12 mouse cellular contexts compared by ENCODE assay signal in genomic region chr1:185140317-185140716, GRCm38 (mm10).
"Had no signal": no experiment of that assay in that cellular context is flagged by ENCODE, and none has a peak within 500 bp of the region (broad histone marks: within the 10 kb centered on the region; RNA-seq: fewer than 3 reads in every experiment).

No protein-coding gene starts in this region.

- DNase-seq: kidney, adult 11 months; kidney, adult 9 months; left cerebral cortex, postnatal 4 days; spleen, adult 18-20 months; thymus, postnatal 36 days had no signal

- H3K4me1 ChIP-seq: limb, embryonic 13.5 days; megakaryocyte, embryonic 14.5 days; midbrain, embryonic 12.5 days had no signal

- H3K4me3 ChIP-seq: limb, embryonic 13.5 days; megakaryocyte, embryonic 14.5 days; midbrain, embryonic 12.5 days had no signal

- H3K27me3 ChIP-seq: limb, embryonic 13.5 days; megakaryocyte, embryonic 14.5 days; midbrain, embryonic 12.5 days had no signal

- H3K9ac ChIP-seq: limb, embryonic 13.5 days; liver, embryonic 14.5 days; midbrain, embryonic 12.5 days had no signal

- H3K27ac ChIP-seq: hindbrain, postnatal 0 days; kidney, postnatal 0 days; limb, embryonic 13.5 days; liver, embryonic 14.5 days; macrophage; midbrain, embryonic 12.5 days had no signal

- H3K9me3 ChIP-seq: limb, embryonic 13.5 days; megakaryocyte, embryonic 14.5 days; midbrain, embryonic 12.5 days had no signal

- H3K36me3 ChIP-seq: limb, embryonic 13.5 days; midbrain, embryonic 12.5 days had no signal

- ATAC-seq: hindbrain, postnatal 0 days had no signal

- H3K4me2 ChIP-seq: limb, embryonic 13.5 days; midbrain, embryonic 12.5 days had no signal
